Mouse (Mus musculus) frontal cortex, postnatal 25 days (tissue): ENCODE data around the gene Castor1.

ENCODE experiments used
- DNase-seq, 2 experiments: peaks; one replicate each; pipeline ENCODE4 v3.0.0; 2022; ENCODE audit warnings: low spot score in 2 of 2

Castor1 gene

GRCm38 (mm10) chr11:4235052-4235655 is 17.1 kb downstream of the Castor1 start:
- DNase-seq = no peak

- DNase-seq = no peak
Observed at GRCm38 (mm10) chr11:4235665-4236545, 17.9 kb downstream of the Castor1 start, which contains the start of gene Osm. TSS of gene Osm (plus strand) at chr11:4236420.

- no peak for DNase-seq
Observed at GRCm38 (mm10) chr11:4236546-4237067, 18.6 kb downstream of the Castor1 start.

GRCm38 (mm10) chr11:4237389-4237912 is 19.4 kb downstream of the Castor1 start:
- no peak for DNase-seq

GRCm38 (mm10) chr11:4238167-4238566 is 20.1 kb downstream of the Castor1 start:
- DNase-seq = no peak

GRCm38 (mm10) chr11:4239691-4240090 is 21.7 kb downstream of the Castor1 start:
- no peak for DNase-seq

GRCm38 (mm10) chr11:4240151-4240550 is 22.1 kb downstream of the Castor1 start:
- DNase-seq = no peak

GRCm38 (mm10) chr11:4241180-4241579 is 23.2 kb downstream of the Castor1 start:
- DNase-seq = no peak

GRCm38 (mm10) chr11:4246126-4246525 is 28.1 kb downstream of the Castor1 start:
- DNase-seq = no peak

GRCm38 (mm10) chr11:4246623-4247022 is 28.6 kb downstream of the Castor1 start:
- no peak for DNase-seq

- no peak for DNase-seq
Observed at GRCm38 (mm10) chr11:4247201-4247959, 29.4 kb downstream of the Castor1 start.

- DNase-seq = no peak
Observed at GRCm38 (mm10) chr11:4249151-4249550, 31.1 kb downstream of the Castor1 start.

- DNase-seq = no peak
Observed at GRCm38 (mm10) chr11:4250290-4250689, 32.3 kb downstream of the Castor1 start.

- DNase-seq = no peak
Observed at GRCm38 (mm10) chr11:4251376-4251775, 33.4 kb downstream of the Castor1 start.

- no peak for DNase-seq
Observed at GRCm38 (mm10) chr11:4252886-4253285, 34.9 kb downstream of the Castor1 start.

GRCm38 (mm10) chr11:4256846-4257607 is 39.0 kb downstream of the Castor1 start, which contains the start of gene Lif:
TSS of gene Lif (plus strand) at chr11:4257557.
- no peak for DNase-seq

- no peak for DNase-seq
Observed at GRCm38 (mm10) chr11:4257756-4258155, 39.7 kb downstream of the Castor1 start.

- DNase-seq = peak; percentile 81 to 82
Observed at GRCm38 (mm10) chr11:4258657-4259082, 40.6 kb downstream of the Castor1 start.

GRCm38 (mm10) chr11:4260463-4261187 is 42.6 kb downstream of the Castor1 start:
- DNase-seq = no peak

- DNase-seq = no peak
Observed at GRCm38 (mm10) chr11:4261188-4261494, 43.1 kb downstream of the Castor1 start.
